Mouse (Mus musculus): ENCODE results near the gene Dgkh. TPM values are rescaled to one million over a fixed set of nuclear protein-coding genes. Genes with fewer than 3 reads are reported as not detected.

The Dgkh gene
- polyA plus RNA-seq, 1 experiment from 2014 or later: 1.2 TPM

- Histone ChIP-seq H3K27ac (replicated peaks) (no peak overlapping the region), H3K9ac (no peak overlapping the region), H3K4me3 (no peak overlapping the region), H3K27me3 (replicated peaks) (no peaks in the 10 kb centered on the region), H3K4me1 (peaks cover 32% of the 10 kb centered on the region), H3K9me3 (no peaks in the 10 kb centered on the region), H3K36me3 (no peaks in the 10 kb centered on the region), H3K4me2 (no peak overlapping the region)
- WGBS: 72% methylated on average over 9 of the region's 9 CpGs
- ATAC-seq (ENCODE audit: extremely low read depth, insufficient number of reproducible peaks, low FRiP score, low TSS enrichment): no peak
Observed at GRCm38 (mm10) chr14:78674606-78675005, 58.0 kb downstream of the Dgkh start.

- Histone ChIP-seq H3K4me2 (no peak overlapping the region), H3K9ac (no peak overlapping the region), H3K4me1 (peaks cover 16% of the 10 kb centered on the region), H3K9me3 (no peaks in the 10 kb centered on the region), H3K36me3 (no peaks in the 10 kb centered on the region), H3K27me3 (replicated peaks) (no peaks in the 10 kb centered on the region), H3K27ac (replicated peaks) (no peak overlapping the region), H3K4me3 (no peak overlapping the region)
- ATAC-seq (ENCODE audit: extremely low read depth, insufficient number of reproducible peaks, low FRiP score, low TSS enrichment): no peak
- WGBS: 69% methylated on average over 10 of the region's 10 CpGs
Observed at GRCm38 (mm10) chr14:78669986-78670385, 62.6 kb downstream of the Dgkh start.

- no peaks in the 10 kb centered on the region for H3K36me3 ChIP-seq
- H3K9ac ChIP-seq: no peak overlapping the region
- no peak overlapping the region for H3K27ac ChIP-seq (replicated peaks)
- ATAC-seq (ENCODE audit: extremely low read depth, insufficient number of reproducible peaks, low FRiP score, low TSS enrichment): no peak
- no peak overlapping the region for H3K4me2 ChIP-seq
- no peak overlapping the region for H3K4me3 ChIP-seq
- H3K27me3 ChIP-seq (replicated peaks): no peaks in the 10 kb centered on the region
- H3K4me1 ChIP-seq: 0 out of 2 replicates have a peak, but pooled peaks cover 3% of the 10 kb centered on the region
- H3K9me3 ChIP-seq: no peaks in the 10 kb centered on the region
- 20% methylated on average over 6 of the region's 6 CpGs for WGBS
Observed at GRCm38 (mm10) chr14:78668291-78668690, 64.3 kb downstream of the Dgkh start.

- no peak overlapping the region for H3K4me3 ChIP-seq
- no peak for ATAC-seq (ENCODE audit: extremely low read depth, insufficient number of reproducible peaks, low FRiP score, low TSS enrichment)
- no peaks in the 10 kb centered on the region for H3K36me3 ChIP-seq
- H3K27me3 ChIP-seq (replicated peaks): no peaks in the 10 kb centered on the region
- 52% methylated on average over 5 of the region's 5 CpGs for WGBS
- H3K4me2 ChIP-seq: no peak overlapping the region
- H3K4me1 ChIP-seq: 0 out of 2 replicates have a peak, but pooled peaks cover 3% of the 10 kb centered on the region
- H3K9me3 ChIP-seq: no peaks in the 10 kb centered on the region
- no peak overlapping the region for H3K9ac ChIP-seq
- no peak overlapping the region for H3K27ac ChIP-seq (replicated peaks)
Observed at GRCm38 (mm10) chr14:78667763-78668162, 64.8 kb downstream of the Dgkh start.

GRCm38 (mm10) chr14:78662641-78663040 is 69.9 kb downstream of the Dgkh start:
- Histone ChIP-seq H3K4me3 (no peak overlapping the region), H3K27me3 (replicated peaks) (no peaks in the 10 kb centered on the region), H3K9me3 (peaks cover 21% of the 10 kb centered on the region), H3K27ac (replicated peaks) (no peak overlapping the region), H3K4me2 (no peak overlapping the region), H3K36me3 (peaks cover 6% of the 10 kb centered on the region), H3K4me1 (no peaks in the 10 kb centered on the region), H3K9ac (no peak overlapping the region)
- WGBS: 72% methylated on average over 5 of the region's 5 CpGs
- ATAC-seq (ENCODE audit: extremely low read depth, insufficient number of reproducible peaks, low FRiP score, low TSS enrichment): no peak

- Histone ChIP-seq H3K4me1 (no peaks in the 10 kb centered on the region), H3K4me3 (no peak overlapping the region), H3K36me3 (peaks cover 6% of the 10 kb centered on the region), H3K27me3 (replicated peaks) (no peaks in the 10 kb centered on the region), H3K4me2 (no peak overlapping the region), H3K9me3 (peaks cover 21% of the 10 kb centered on the region), H3K9ac (no peak overlapping the region), H3K27ac (replicated peaks) (no peak overlapping the region)
- no peak for ATAC-seq (ENCODE audit: extremely low read depth, insufficient number of reproducible peaks, low FRiP score, low TSS enrichment)
- WGBS: 89% methylated on average over 14 of the region's 14 CpGs
Observed at GRCm38 (mm10) chr14:78661462-78661861, 71.1 kb downstream of the Dgkh start.

GRCm38 (mm10) chr14:78658697-78659096 is 73.9 kb downstream of the Dgkh start:
- no peaks in the 10 kb centered on the region for H3K4me1 ChIP-seq
- peaks cover 21% of the 10 kb centered on the region for H3K9me3 ChIP-seq
- no peak overlapping the region for H3K4me2 ChIP-seq
- H3K36me3 ChIP-seq: peaks cover 6% of the 10 kb centered on the region
- no peak overlapping the region for H3K27ac ChIP-seq (replicated peaks)
- WGBS: 94% methylated on average over 6 of the region's 6 CpGs
- H3K4me3 ChIP-seq: no peak overlapping the region
- no peak overlapping the region for H3K9ac ChIP-seq
- ATAC-seq (ENCODE audit: extremely low read depth, insufficient number of reproducible peaks, low FRiP score, low TSS enrichment): no peak
- no peaks in the 10 kb centered on the region for H3K27me3 ChIP-seq (replicated peaks)

- no peaks in the 10 kb centered on the region for H3K27me3 ChIP-seq (replicated peaks)
- peaks cover 21% of the 10 kb centered on the region for H3K9me3 ChIP-seq
- H3K9ac ChIP-seq: no peak overlapping the region
- no peak overlapping the region for H3K4me3 ChIP-seq
- no peaks in the 10 kb centered on the region for H3K4me1 ChIP-seq
- ATAC-seq (ENCODE audit: extremely low read depth, insufficient number of reproducible peaks, low FRiP score, low TSS enrichment): no peak
- 78% methylated on average over 18 of the region's 18 CpGs for WGBS
- peaks cover 9% of the 10 kb centered on the region for H3K36me3 ChIP-seq
- H3K4me2 ChIP-seq: no peak overlapping the region
- no peak overlapping the region for H3K27ac ChIP-seq (replicated peaks)
Observed at GRCm38 (mm10) chr14:78656832-78657626, 75.5 kb downstream of the Dgkh start.

- no peak overlapping the region for H3K4me2 ChIP-seq
- H3K9me3 ChIP-seq: peaks cover 11% of the 10 kb centered on the region; the same call in 1 of the 2 replicates
- no peak for ATAC-seq (ENCODE audit: extremely low read depth, insufficient number of reproducible peaks, low FRiP score, low TSS enrichment)
- H3K27me3 ChIP-seq (replicated peaks): no peaks in the 10 kb centered on the region
- 74% methylated on average over 7 of the region's 7 CpGs for WGBS
- no peak overlapping the region for H3K4me3 ChIP-seq
- H3K4me1 ChIP-seq: no peaks in the 10 kb centered on the region
- H3K27ac ChIP-seq (replicated peaks): no peak overlapping the region
- H3K36me3 ChIP-seq: peaks cover 6% of the 10 kb centered on the region; the same call in 1 of the 2 replicates
- no peak overlapping the region for H3K9ac ChIP-seq
Observed at GRCm38 (mm10) chr14:78654939-78655556, 77.5 kb downstream of the Dgkh start.

GRCm38 (mm10) chr14:78654196-78654595 is 78.4 kb downstream of the Dgkh start:
- Histone ChIP-seq H3K9me3 (peaks cover 8% of the 10 kb centered on the region; the same call in 1 of the 2 replicates), H3K27me3 (replicated peaks) (no peaks in the 10 kb centered on the region), H3K4me2 (no peak overlapping the region), H3K4me1 (peaks cover 5% of the 10 kb centered on the region; the same call in 1 of the 2 replicates), H3K36me3 (peaks cover 6% of the 10 kb centered on the region; the same call in 1 of the 2 replicates), H3K4me3 (no peak overlapping the region), H3K9ac (no peak overlapping the region), H3K27ac (replicated peaks) (no peak overlapping the region)
- WGBS: 86% methylated on average over 10 of the region's 10 CpGs
- ATAC-seq (ENCODE audit: extremely low read depth, insufficient number of reproducible peaks, low FRiP score, low TSS enrichment): no peak

GRCm38 (mm10) chr14:78653333-78653732 is 79.2 kb downstream of the Dgkh start:
- no peak overlapping the region for H3K27ac ChIP-seq (replicated peaks)
- H3K9me3 ChIP-seq: peaks cover 3% of the 10 kb centered on the region; the same call in 1 of the 2 replicates
- H3K4me2 ChIP-seq: no peak overlapping the region
- 93% methylated on average over 5 of the region's 5 CpGs for WGBS
- H3K4me3 ChIP-seq: no peak overlapping the region
- H3K27me3 ChIP-seq (replicated peaks): no peaks in the 10 kb centered on the region
- ATAC-seq (ENCODE audit: extremely low read depth, insufficient number of reproducible peaks, low FRiP score, low TSS enrichment): no peak
- H3K36me3 ChIP-seq: peaks cover 3% of the 10 kb centered on the region; the same call in 1 of the 2 replicates
- no peak overlapping the region for H3K9ac ChIP-seq
- peaks cover 7% of the 10 kb centered on the region; the same call in 1 of the 2 replicates for H3K4me1 ChIP-seq
